Mouse (Mus musculus) limb, embryonic 15.5 days (tissue): ENCODE measurements at regions not wholly inside any gene's neighbourhood (a gene's known extent, or its start where the extent isn't known, plus 50 kb on each side); places are given as distances from the start of the nearest gene placed in this dataset.

Source experiments
- ATAC-seq: fragments of 200-750 bp; cut with Nextera tagmentation; 2 replicates; pipeline ENCODE4 v1.8.0; 2017; ENCODE audit warnings: low read depth, moderate TSS enrichment; ENCODE audit not compliant: insufficient number of reproducible peaks, low FRiP score, low TSS enrichment
- H3K27ac ChIP-seq: fragments of 300-500 bp; sonication (generic); 2 replicates; pipeline ENCODE4 v1.5.1; 2015; ENCODE audit warnings: moderate library complexity, mild to moderate bottlenecking, inconsistent platforms
- H3K27me3 ChIP-seq: fragments of 300-500 bp; sonication (generic); 2 replicates; pipeline ENCODE4 v1.6.1; 2015; ENCODE audit warnings: inconsistent platforms
- H3K36me3 ChIP-seq: fragments of 300-500 bp; sonication (generic); 2 replicates; pipeline ENCODE4 v1.6.1; 2015; ENCODE audit warnings: inconsistent platforms
- H3K4me1 ChIP-seq: fragments of 300-500 bp; sonication (generic); 2 replicates; pipeline ENCODE4 v1.6.1; 2015; ENCODE audit warnings: inconsistent platforms
- H3K4me2 ChIP-seq: fragments of 300-500 bp; sonication (generic); 2 replicates; pipeline ENCODE4 v1.6.1; 2015; ENCODE audit warnings: mild to moderate bottlenecking, inconsistent platforms
- H3K4me3 ChIP-seq: fragments of 300-500 bp; sonication (generic); 2 replicates; pipeline ENCODE4 v1.5.1; 2015; ENCODE audit warnings: mild to moderate bottlenecking, inconsistent platforms
- H3K9ac ChIP-seq: fragments of 300-500 bp; sonication (generic); 2 replicates; pipeline ENCODE4 v1.6.1; 2015; ENCODE audit warnings: inconsistent platforms
- H3K9me3 ChIP-seq: fragments of 300-500 bp; sonication (generic); 2 replicates; pipeline ENCODE4 v1.6.1; 2016; ENCODE audit warnings: inconsistent platforms
- WGBS: fragments of 180-500 bp; shearing (Covaris S2); methylation state at CpG from one replicate; pipeline ENCODE4 v1.1.7; 2015; 5-methylcytosine and 5-hydroxymethylcytosine counted together

- Histone ChIP-seq H3K4me1 (no peaks in the 10 kb centered on the region), H3K27me3 (no peaks in the 10 kb centered on the region), H3K9ac (no peak overlapping the region), H3K4me3 (no peak overlapping the region), H3K4me2 (no peak overlapping the region), H3K27ac (no peak overlapping the region), H3K9me3 (no peaks in the 10 kb centered on the region), H3K36me3 (no peaks in the 10 kb centered on the region)
- ATAC-seq = no peak
- 83% methylated on average over 8 of the region's 8 CpGs for WGBS
These were observed 274.8 kb downstream of the Vrk1 start for GRCm38 (mm10) chr12:106284814-106285213.

GRCm38 (mm10) chr12:106288791-106289515, 278.9 kb downstream of the Vrk1 start:
- H3K4me1 ChIP-seq = no peaks in the 10 kb centered on the region
- no peak for ATAC-seq
- no peak overlapping the region for H3K27ac ChIP-seq
- H3K36me3 ChIP-seq = no peaks in the 10 kb centered on the region
- H3K27me3 ChIP-seq = no peaks in the 10 kb centered on the region
- H3K9ac ChIP-seq = no peak overlapping the region
- no peak overlapping the region for H3K4me2 ChIP-seq
- H3K4me3 ChIP-seq = no peak overlapping the region
- no peaks in the 10 kb centered on the region for H3K9me3 ChIP-seq
- WGBS = 41% methylated on average over 23 of the region's 23 CpGs

DNA sequence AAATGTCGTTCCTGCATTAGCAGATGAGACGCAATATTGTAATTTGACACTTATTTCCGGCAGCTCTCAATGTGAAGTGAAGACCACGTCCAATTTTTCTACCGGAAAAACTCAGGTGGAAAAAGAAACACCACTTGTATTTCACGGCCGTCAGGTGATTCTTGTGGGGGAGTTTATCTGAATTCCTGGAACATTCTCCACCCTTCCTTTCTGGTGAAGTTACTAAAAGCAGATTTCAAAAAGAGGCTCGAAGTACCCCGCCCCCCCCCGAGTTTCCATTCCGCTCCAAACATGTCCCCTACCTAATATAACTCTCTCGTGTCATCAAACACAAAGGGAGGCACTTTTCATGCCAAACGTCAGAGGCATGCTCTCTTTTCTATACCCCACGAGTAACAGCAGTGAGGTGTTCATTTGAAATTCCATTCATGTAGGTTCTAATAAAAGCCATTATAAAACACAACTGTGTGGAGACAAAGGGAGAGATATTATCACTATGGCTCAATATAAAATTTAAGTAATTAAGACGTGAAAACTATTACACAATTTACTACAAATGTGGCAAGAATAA, 281.5 kb downstream of the Vrk1 start:
- Histone ChIP-seq H3K4me1 (no peaks in the 10 kb centered on the region), H3K9ac (no peak overlapping the region), H3K9me3 (no peaks in the 10 kb centered on the region), H3K27ac (no peak overlapping the region), H3K27me3 (no peaks in the 10 kb centered on the region), H3K36me3 (no peaks in the 10 kb centered on the region), H3K4me3 (no peak overlapping the region), H3K4me2 (no peak overlapping the region)
- ATAC-seq = no peak
- whole genome bisulfite sequencing = 35% methylated on average over 15 of the region's 15 CpGs

- ATAC-seq = no peak
- Histone ChIP-seq H3K9ac (no peak overlapping the region), H3K4me1 (no peaks in the 10 kb centered on the region), H3K4me2 (no peak overlapping the region), H3K9me3 (no peaks in the 10 kb centered on the region), H3K27ac (no peak overlapping the region), H3K4me3 (no peak overlapping the region), H3K36me3 (no peaks in the 10 kb centered on the region), H3K27me3 (no peaks in the 10 kb centered on the region)
- 56% methylated on average over 5 of the region's 5 CpGs for WGBS
These were observed 283.1 kb downstream of the Vrk1 start for GRCm38 (mm10) chr12:106293117-106293516.

- Histone ChIP-seq H3K36me3 (no peaks in the 10 kb centered on the region), H3K4me2 (no peak overlapping the region), H3K9ac (no peak overlapping the region), H3K9me3 (no peaks in the 10 kb centered on the region), H3K27me3 (no peaks in the 10 kb centered on the region), H3K27ac (no peak overlapping the region), H3K4me3 (no peak overlapping the region), H3K4me1 (no peaks in the 10 kb centered on the region)
- 44% methylated on average over 7 of the region's 7 CpGs for WGBS
- no peak for ATAC-seq
These were observed 285.6 kb downstream of the Vrk1 start for GRCm38 (mm10) chr12:106295596-106295995.

GRCm38 (mm10) chr12:106302617-106303016, 292.6 kb downstream of the Vrk1 start:
- H3K4me1 ChIP-seq = no peaks in the 10 kb centered on the region
- 59% methylated on average over 8 of the region's 8 CpGs for WGBS
- ATAC-seq = no peak

GRCm38 (mm10) chr12:106308291-106308955, 298.4 kb downstream of the Vrk1 start:
- peaks cover 14% of the 10 kb centered on the region; the same call in 1 of the 2 replicates for H3K27me3 ChIP-seq
- H3K36me3 ChIP-seq = no peaks in the 10 kb centered on the region
- no peak for ATAC-seq
- 71% methylated on average over 12 of the region's 12 CpGs for WGBS
- H3K9me3 ChIP-seq = no peaks in the 10 kb centered on the region
- H3K4me3 ChIP-seq = no peak overlapping the region
- H3K27ac ChIP-seq = no peak overlapping the region
- no peak overlapping the region for H3K4me2 ChIP-seq
- peaks cover 8% of the 10 kb centered on the region for H3K4me1 ChIP-seq
- H3K9ac ChIP-seq = no peak overlapping the region

More at GRCm38 (mm10) chr12:106302617-106303016, 292.6 kb downstream of the Vrk1 start:
- Histone ChIP-seq H3K36me3 (no peaks in the 10 kb centered on the region), H3K9me3 (no peaks in the 10 kb centered on the region), H3K27me3 (0 out of 2 replicates have a peak, but pooled peaks cover 6% of the 10 kb centered on the region), H3K27ac (no peak overlapping the region), H3K4me2 (no peak overlapping the region), H3K9ac (no peak overlapping the region), H3K4me3 (no peak overlapping the region)

DNA sequence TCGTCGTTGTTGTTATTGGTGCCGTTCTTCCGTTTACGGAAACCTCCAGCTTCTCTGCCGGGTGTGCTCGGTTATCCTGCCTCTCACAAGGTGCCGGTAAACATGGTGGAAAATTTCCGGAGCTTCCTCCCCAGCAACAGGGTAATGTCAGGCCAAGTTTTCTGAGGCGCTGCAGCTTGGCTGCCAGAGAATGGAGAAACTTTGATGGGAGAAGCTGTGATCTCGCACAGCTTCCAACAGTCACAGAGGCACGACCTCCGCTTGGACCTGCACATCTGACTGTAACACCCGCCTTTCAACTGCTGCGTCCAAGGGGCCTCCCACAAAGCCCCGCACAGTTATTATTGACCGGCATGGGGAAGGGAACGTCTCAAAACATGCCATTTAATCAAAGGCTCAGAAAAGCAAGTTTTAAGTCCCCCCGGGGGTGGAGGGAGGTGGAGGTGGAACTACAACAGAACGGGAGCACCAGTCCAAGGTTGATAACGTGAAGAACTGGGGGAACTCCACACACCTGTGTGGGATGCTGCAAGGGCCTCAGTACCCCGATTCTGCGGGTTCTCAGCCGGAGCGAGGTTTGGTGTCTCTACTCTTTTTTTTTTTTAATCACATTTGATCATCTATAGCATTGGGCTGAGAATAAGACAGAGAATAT, 299.1 kb downstream of the Vrk1 start:
- 68% methylated on average over 25 of the region's 25 CpGs for WGBS
- no peaks in the 10 kb centered on the region for H3K36me3 ChIP-seq
- no peak overlapping the region for H3K27ac ChIP-seq
- H3K4me2 ChIP-seq = no peak overlapping the region
- H3K9ac ChIP-seq = no peak overlapping the region
- no peaks in the 10 kb centered on the region for H3K9me3 ChIP-seq
- H3K4me1 ChIP-seq = peaks cover 8% of the 10 kb centered on the region
- H3K4me3 ChIP-seq = no peak overlapping the region
- peaks cover 14% of the 10 kb centered on the region; the same call in 1 of the 2 replicates for H3K27me3 ChIP-seq
- no peak for ATAC-seq

DNA sequence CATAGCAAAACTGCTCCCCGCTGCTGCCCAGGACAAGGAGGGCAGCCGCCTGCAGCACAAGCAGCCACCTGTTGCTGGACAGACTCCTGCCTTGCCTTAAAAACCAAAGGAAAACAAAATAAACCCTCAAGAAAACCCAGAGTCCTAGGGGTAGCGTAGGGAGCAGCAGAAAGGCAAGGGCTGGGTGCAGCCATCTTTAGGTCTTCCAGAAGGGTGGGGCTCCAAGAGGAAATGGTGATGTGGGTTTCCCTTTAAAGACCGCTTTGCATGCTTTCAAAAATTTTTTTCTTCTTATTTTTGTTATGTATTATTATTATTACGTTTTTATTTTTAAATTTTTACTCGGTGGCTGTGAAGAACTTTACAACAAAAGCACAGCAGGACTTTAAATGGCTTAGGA, 300.1 kb downstream of the Vrk1 start:
- H3K4me3 ChIP-seq = peak overlapping the region; percentile 45
- peak overlapping the region; percentile 70 for H3K4me2 ChIP-seq
- H3K27me3 ChIP-seq = peaks cover 14% of the 10 kb centered on the region; the same call in 1 of the 2 replicates
- no peaks in the 10 kb centered on the region for H3K36me3 ChIP-seq
- H3K27ac ChIP-seq = no peak overlapping the region
- H3K9me3 ChIP-seq = no peaks in the 10 kb centered on the region
- 41% methylated on average over 6 of the region's 6 CpGs for WGBS
- H3K9ac ChIP-seq = no peak overlapping the region
- ATAC-seq = no peak
- H3K4me1 ChIP-seq = peaks cover 8% of the 10 kb centered on the region

GRCm38 (mm10) chr12:106310585-106311319, 300.7 kb downstream of the Vrk1 start:
- peaks cover 14% of the 10 kb centered on the region; the same call in 1 of the 2 replicates for H3K27me3 ChIP-seq
- ATAC-seq = no peak

DNA sequence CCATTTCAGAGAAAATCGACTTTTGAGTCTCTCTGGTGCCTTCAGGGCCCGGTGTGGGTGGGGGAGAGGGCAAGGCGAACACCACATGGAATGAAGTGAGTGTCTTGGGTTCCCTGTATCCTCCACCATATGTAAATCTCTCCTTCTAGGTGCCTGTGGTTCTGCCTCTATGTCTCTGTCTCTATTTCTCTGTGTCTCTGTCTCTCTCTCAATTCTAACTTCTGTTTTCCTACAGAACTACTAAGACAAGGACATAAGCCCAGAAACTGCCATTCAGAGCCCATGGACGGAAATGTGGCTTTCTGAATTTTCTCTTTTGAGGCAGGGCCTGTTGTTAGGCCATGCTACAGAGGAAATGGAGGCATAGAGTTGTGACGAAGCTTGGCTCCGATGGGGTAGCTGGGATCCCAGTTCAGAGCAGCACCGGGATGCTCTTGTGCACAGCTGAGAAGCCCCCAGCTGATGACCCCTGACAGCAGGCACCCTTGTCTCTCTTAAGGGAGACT, 301.3 kb downstream of the Vrk1 start:
- WGBS = 50% methylated on average over 7 of the region's 7 CpGs
- H3K9ac ChIP-seq = 0 out of 2 replicates have a peak overlapping the region, but pooled peaks have one; percentile 7
- H3K4me2 ChIP-seq = peak overlapping the region; percentile 70
- no peak overlapping the region for H3K27ac ChIP-seq
- H3K4me1 ChIP-seq = peaks cover 8% of the 10 kb centered on the region
- no peak for ATAC-seq
- peaks cover 14% of the 10 kb centered on the region; the same call in 1 of the 2 replicates for H3K27me3 ChIP-seq
- H3K9me3 ChIP-seq = no peaks in the 10 kb centered on the region
- H3K36me3 ChIP-seq = no peaks in the 10 kb centered on the region
- peak overlapping the region; percentile 45 for H3K4me3 ChIP-seq

More at GRCm38 (mm10) chr12:106310585-106311319, 300.7 kb downstream of the Vrk1 start:
- H3K9ac ChIP-seq = 0 out of 2 replicates have a peak overlapping the region, but pooled peaks have one; percentile 7
- peaks cover 8% of the 10 kb centered on the region for H3K4me1 ChIP-seq
- H3K36me3 ChIP-seq = no peaks in the 10 kb centered on the region
- peak overlapping the region; percentile 70 for H3K4me2 ChIP-seq
- peak overlapping the region; percentile 45 for H3K4me3 ChIP-seq
- WGBS = 1% methylated on average over 34 of the region's 34 CpGs
- H3K27ac ChIP-seq = no peak overlapping the region
- H3K9me3 ChIP-seq = no peaks in the 10 kb centered on the region
